Mouse (Mus musculus): ENCODE measurements around the gene Sgcd. TPM values are rescaled to one million over a fixed set of nuclear protein-coding genes. Genes with fewer than 3 reads are reported as not detected.

Gene Sgcd
- polyA plus RNA-seq, 1 experiment from 2014 or later, result 2.0 TPM

DNA sequence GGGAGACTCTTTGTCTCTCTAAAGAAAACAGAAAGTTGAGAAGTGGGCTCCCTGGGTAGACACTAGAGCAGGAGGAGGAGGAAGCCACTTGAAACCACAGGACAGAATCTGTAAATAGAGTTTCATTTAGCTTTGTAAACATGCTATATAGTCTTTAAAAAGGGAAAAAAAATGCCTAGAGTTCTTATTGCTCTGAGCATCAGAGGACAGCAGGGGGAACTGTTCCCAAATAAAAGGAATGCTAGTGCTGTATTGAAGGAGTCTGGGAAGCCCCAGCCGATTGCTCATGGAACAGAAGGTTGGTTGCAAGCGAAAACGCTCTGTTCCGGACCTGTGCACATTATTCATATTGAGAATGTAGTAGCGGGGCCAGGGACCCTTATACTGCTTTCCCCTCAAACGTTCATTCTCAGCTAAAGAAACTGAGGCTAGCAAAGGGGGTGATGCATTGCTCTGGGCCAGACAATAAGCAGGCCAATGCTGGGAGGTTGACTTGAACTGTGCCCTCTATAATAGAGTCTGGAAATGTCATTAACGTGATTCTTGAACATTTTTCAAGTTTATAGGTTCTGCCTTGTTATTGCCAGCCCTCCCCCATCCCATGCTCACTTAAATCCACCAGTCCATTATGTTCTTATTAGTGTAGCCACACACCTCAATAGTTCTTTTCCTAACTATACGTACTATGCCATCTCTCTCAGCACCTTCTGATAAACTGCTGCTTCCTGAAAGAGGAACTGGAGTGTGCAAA is 1140.4 kb downstream of the Sgcd start:
- Histone ChIP-seq H3K4me3 (ENCODE audit: low read depth, low read length) (no peak overlapping the region), H3K9me3 (ENCODE audit: control insufficient read depth, low read length) (no peaks in the 10 kb centered on the region), H3K4me2 (replicated peaks; ENCODE audit: low read depth) (no peak overlapping the region), H3K27ac (replicated peaks) (no peak overlapping the region), H3K27me3 (ENCODE audit: control insufficient read depth, insufficient read depth, low read length) (no peaks in the 10 kb centered on the region), H3K9ac (ENCODE audit: low read length) (no peak overlapping the region), H3K4me1 (replicated peaks; ENCODE audit: control insufficient read depth, insufficient read depth) (no peaks in the 10 kb centered on the region), H3K36me3 (ENCODE audit: control insufficient read depth, insufficient read depth, low read length) (no peaks in the 10 kb centered on the region)
- ATAC-seq (ENCODE audit: low FRiP score, low TSS enrichment) (no peak), DNase-seq (ENCODE audit: low spot score) (no peak)
- WGBS, result 29% methylated on average over 8 of the region's 8 CpGs
- TF ChIP-seq CTCF (IDR thresholded peaks at IDR 0.05; ENCODE audit: low read depth) (peak; percentile 73), EP300 (optimal IDR thresholded peaks at IDR 0.05) (no peak)

GRCm38 (mm10) chr11:46847827-46848220 is 1140.9 kb downstream of the Sgcd start:
- Histone ChIP-seq H3K4me1 (replicated peaks; ENCODE audit: control insufficient read depth, insufficient read depth) (no peaks in the 10 kb centered on the region), H3K9ac (ENCODE audit: low read length) (no peak overlapping the region), H3K36me3 (ENCODE audit: control insufficient read depth, insufficient read depth, low read length) (no peaks in the 10 kb centered on the region), H3K27ac (replicated peaks) (no peak overlapping the region), H3K4me3 (ENCODE audit: low read depth, low read length) (no peak overlapping the region), H3K9me3 (ENCODE audit: control insufficient read depth, low read length) (no peaks in the 10 kb centered on the region), H3K4me2 (replicated peaks; ENCODE audit: low read depth) (no peak overlapping the region), H3K27me3 (ENCODE audit: control insufficient read depth, insufficient read depth, low read length) (no peaks in the 10 kb centered on the region)
- DNase-seq (ENCODE audit: low spot score) (no peak), ATAC-seq (ENCODE audit: low FRiP score, low TSS enrichment) (no peak)
- 53% methylated on average over 3 of the region's 3 CpGs for WGBS
- TF ChIP-seq EP300 (optimal IDR thresholded peaks at IDR 0.05), result no peak
- TF ChIP-seq CTCF (IDR thresholded peaks at IDR 0.05; ENCODE audit: low read depth), result no peak

GRCm38 (mm10) chr11:46846661-46847060 is 1142.1 kb downstream of the Sgcd start:
- Histone ChIP-seq H3K4me1 (replicated peaks; ENCODE audit: control insufficient read depth, insufficient read depth) (no peaks in the 10 kb centered on the region), H3K27ac (replicated peaks) (no peak overlapping the region), H3K9me3 (ENCODE audit: control insufficient read depth, low read length) (no peaks in the 10 kb centered on the region), H3K9ac (ENCODE audit: low read length) (no peak overlapping the region), H3K4me3 (ENCODE audit: low read depth, low read length) (no peak overlapping the region), H3K27me3 (ENCODE audit: control insufficient read depth, insufficient read depth, low read length) (no peaks in the 10 kb centered on the region), H3K36me3 (ENCODE audit: control insufficient read depth, insufficient read depth, low read length) (no peaks in the 10 kb centered on the region), H3K4me2 (replicated peaks; ENCODE audit: low read depth) (no peak overlapping the region)
- DNase-seq (ENCODE audit: low spot score) (no peak), ATAC-seq (ENCODE audit: low FRiP score, low TSS enrichment) (no peak)
- no peak for TF ChIP-seq CTCF (IDR thresholded peaks at IDR 0.05; ENCODE audit: low read depth)
- no peak for TF ChIP-seq EP300 (optimal IDR thresholded peaks at IDR 0.05)
- 76% methylated on average over 1 of the region's 1 CpGs for WGBS
